Mouse (Mus musculus) limb, embryonic 13.5 days (tissue): ENCODE data around the gene Rtbdn. TPM values are rescaled to one million over a fixed set of nuclear protein-coding genes. Genes with fewer than 3 reads are reported as not detected.

Source experiments
- ATAC-seq: fragments of 200-750 bp; cut with Nextera tagmentation; 2 replicates; pipeline ENCODE4 v1.8.0; 2017; ENCODE audit warnings: low read depth, moderate number of reproducible peaks, moderate TSS enrichment; ENCODE audit not compliant: low FRiP score
- H3K27ac ChIP-seq: fragments of 300-500 bp; sonication (generic); 2 replicates; pipeline ENCODE4 v1.5.1; 2015; ENCODE audit warnings: inconsistent platforms, mild to moderate bottlenecking, moderate library complexity
- H3K27me3 ChIP-seq: fragments of 300-500 bp; sonication (generic); 2 replicates; pipeline ENCODE4 v1.6.1; 2015; ENCODE audit warnings: mild to moderate bottlenecking, inconsistent platforms
- H3K36me3 ChIP-seq: fragments of 300-500 bp; sonication (generic); 2 replicates; pipeline ENCODE4 v1.6.1; 2015; ENCODE audit warnings: inconsistent platforms, mild to moderate bottlenecking, moderate library complexity
- H3K4me1 ChIP-seq: fragments of 300-500 bp; sonication (generic); 2 replicates; pipeline ENCODE4 v1.6.1; 2015; ENCODE audit warnings: inconsistent platforms
- H3K4me2 ChIP-seq: fragments of 300-500 bp; sonication (generic); replicated peaks from 2 replicates; pipeline ENCODE4 v1.6.1; 2015; ENCODE audit warnings: inconsistent platforms, mild to moderate bottlenecking, moderate library complexity
- H3K4me3 ChIP-seq: fragments of 300-500 bp; sonication (generic); 2 replicates; pipeline ENCODE4 v1.5.1; 2015; ENCODE audit warnings: moderate library complexity, mild to moderate bottlenecking, inconsistent platforms
- H3K9ac ChIP-seq: fragments of 300-500 bp; sonication (generic); 2 replicates; pipeline ENCODE4 v1.6.1; 2015; ENCODE audit warnings: mild to moderate bottlenecking, inconsistent platforms
- H3K9me3 ChIP-seq: fragments of 300-500 bp; sonication (generic); 2 replicates; pipeline ENCODE4 v1.6.1; 2016; ENCODE audit warnings: inconsistent platforms
- WGBS: fragments of 180-500 bp; shearing (Covaris S2); methylation state at CpG from one replicate; pipeline ENCODE4 v1.1.7; 2015; 5-methylcytosine and 5-hydroxymethylcytosine counted together
- polyA plus RNA-seq: library from polyadenylated mRNA; unstranded; fragments of >200 nt; fragmentation: Nextera tagmentation; extraction: Ambion mirVana; gene quantifications from 2 replicates; pipeline ENCODE4 v1.2.1, GENCODE M21; 2015

Rtbdn gene
- polyA plus RNA-seq, 1 experiment from 2014 or later, result 0.47 TPM

DNA sequence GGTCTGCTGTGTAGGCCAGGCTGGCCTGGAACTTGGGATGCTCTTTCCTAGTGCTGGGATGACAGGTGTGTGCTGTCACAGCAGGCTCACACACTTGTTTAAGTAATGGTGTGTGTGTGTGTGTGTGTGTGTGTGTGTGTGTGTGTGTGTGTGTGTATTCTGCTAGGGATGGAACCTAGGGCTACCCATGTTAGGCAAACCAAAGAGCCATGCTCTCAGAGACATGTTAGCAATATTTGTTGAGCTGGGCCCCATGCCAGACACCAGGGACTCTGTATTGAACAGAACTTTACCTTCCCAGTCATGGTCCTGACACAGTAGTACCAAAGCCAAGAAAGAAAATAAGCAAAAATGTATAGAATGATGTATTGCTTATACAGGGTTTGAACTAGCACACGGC lies 19.3 kb upstream of the Rtbdn start:
- Histone ChIP-seq H3K9ac (no peak overlapping the region), H3K4me3 (no peak overlapping the region), H3K4me2 (no peak overlapping the region), H3K9me3 (no peaks in the 10 kb centered on the region), H3K27me3 (peaks cover 63% of the 10 kb centered on the region), H3K27ac (no peak overlapping the region), H3K4me1 (peaks cover 8% of the 10 kb centered on the region; the same call in 1 of the 2 replicates), H3K36me3 (no peaks in the 10 kb centered on the region)
- no peak for ATAC-seq
- WGBS, result 78% methylated on average over 1 of the region's 1 CpGs

DNA sequence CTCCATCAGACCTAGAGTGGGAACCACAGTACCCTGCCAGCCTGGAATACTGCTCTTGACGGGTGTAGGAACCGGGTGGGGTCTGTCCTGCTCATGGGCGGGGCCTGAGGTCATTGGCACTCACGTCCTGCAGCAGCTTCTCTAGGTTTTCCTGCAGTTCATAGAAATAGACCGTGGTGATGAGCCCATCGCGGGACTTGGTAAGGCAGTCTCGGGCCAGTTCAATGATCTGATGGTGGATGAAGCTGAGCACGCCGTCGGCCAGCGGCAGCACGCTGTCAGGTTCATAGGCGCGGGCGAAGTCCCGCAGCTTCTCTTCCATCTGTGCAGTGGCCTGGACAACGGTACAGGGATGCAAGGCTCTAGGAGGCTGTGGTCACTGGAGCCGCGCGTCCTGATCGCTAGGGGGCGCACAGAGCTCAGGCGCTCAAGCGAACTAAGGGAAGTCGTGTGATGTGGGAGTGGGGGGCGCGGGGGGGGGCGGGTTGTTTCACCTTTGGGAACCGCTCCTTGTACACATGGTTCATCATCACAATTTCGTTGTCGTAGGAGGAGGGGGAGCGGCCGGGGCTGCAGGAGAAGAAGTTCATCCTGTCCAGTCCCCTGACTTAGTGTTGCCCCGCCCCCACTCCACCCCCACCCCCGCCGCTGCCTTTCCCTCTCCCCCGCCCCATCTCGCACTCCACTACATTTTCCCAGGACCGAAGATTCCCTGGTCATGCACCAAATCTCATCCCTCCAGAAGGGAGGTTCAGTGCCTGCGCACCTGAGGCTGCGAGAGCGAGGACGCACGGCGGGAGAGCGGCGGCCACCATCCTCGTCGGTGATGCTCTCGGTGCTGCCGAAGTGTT lies 18.1 kb upstream of the Rtbdn start:
- Histone ChIP-seq H3K27me3 (peaks cover 67% of the 10 kb centered on the region), H3K9ac (peak overlapping the region; percentile 43), H3K4me3 (peak overlapping the region; percentile 43), H3K36me3 (no peaks in the 10 kb centered on the region), H3K4me1 (peaks cover 8% of the 10 kb centered on the region; the same call in 1 of the 2 replicates), H3K4me2 (peak overlapping the region; percentile 74), H3K9me3 (no peaks in the 10 kb centered on the region), H3K27ac (no peak overlapping the region)
- WGBS, result 2% methylated on average over 47 of the region's 52 CpGs
- peak; percentile 88 for ATAC-seq

GRCm38 (mm10) chr8:84930582-84930981 lies 16.2 kb upstream of the Rtbdn start:
- peaks cover 20% of the 10 kb centered on the region for H3K4me1 ChIP-seq
- no peaks in the 10 kb centered on the region for H3K36me3 ChIP-seq
- H3K4me2 ChIP-seq, result no peak overlapping the region
- H3K4me3 ChIP-seq, result no peak overlapping the region
- no peak for ATAC-seq
- H3K27me3 ChIP-seq, result peaks cover 74% of the 10 kb centered on the region
- no peak overlapping the region for H3K9ac ChIP-seq
- H3K27ac ChIP-seq, result no peak overlapping the region
- no peaks in the 10 kb centered on the region for H3K9me3 ChIP-seq
- WGBS, result 84% methylated on average over 13 of the region's 13 CpGs

DNA sequence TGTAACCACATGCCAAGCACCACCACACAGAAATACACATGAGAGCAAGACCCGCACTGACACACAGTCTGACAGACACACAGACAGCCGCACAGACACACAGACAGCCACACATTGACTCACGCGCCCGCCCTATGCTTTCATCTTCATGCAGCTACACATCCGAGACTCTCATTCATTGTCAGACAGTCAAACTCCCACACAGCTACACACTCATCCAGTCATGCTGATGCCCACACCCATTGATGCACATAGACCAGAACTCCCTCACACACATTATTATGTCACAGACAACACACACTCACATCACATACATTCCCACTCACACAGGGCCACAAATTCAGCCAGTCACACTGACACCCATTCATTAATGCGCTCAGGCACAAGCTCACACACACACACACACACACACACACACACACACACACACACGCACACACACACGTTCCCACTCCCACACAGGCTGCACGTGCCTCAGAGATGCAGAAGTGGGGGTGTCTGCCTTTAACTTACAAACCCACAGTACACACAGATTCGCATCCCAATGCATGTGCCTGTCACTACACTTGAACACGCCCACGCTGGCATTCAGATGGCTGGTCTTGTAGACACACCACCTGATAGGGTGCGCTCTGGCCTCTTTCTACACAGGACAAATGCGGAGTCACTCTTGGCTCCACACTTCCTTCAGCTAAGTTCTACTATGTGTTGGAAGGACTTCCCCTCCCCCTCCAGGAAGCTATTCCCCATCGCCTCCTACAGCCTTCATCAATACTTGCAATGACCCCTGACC lies 12.8 kb upstream of the Rtbdn start:
- 80% methylated on average over 16 of the region's 16 CpGs for WGBS
- no peaks in the 10 kb centered on the region for H3K9me3 ChIP-seq

GRCm38 (mm10) chr8:84934860-84935259 lies 11.9 kb upstream of the Rtbdn start:
- Histone ChIP-seq H3K9me3 (no peaks in the 10 kb centered on the region), H3K4me1 (peaks cover 21% of the 10 kb centered on the region), H3K27me3 (peaks cover 93% of the 10 kb centered on the region), H3K4me3 (peak overlapping the region; percentile 7; the same call in 1 of the 2 replicates), H3K9ac (no peak overlapping the region), H3K4me2 (peak overlapping the region; percentile 36), H3K27ac (no peak overlapping the region), H3K36me3 (no peaks in the 10 kb centered on the region)
- ATAC-seq, result peak; percentile 62; the same call in 1 of the 2 replicates
- WGBS, result 2% methylated on average over 15 of the region's 15 CpGs

More for the DNA sequence above, 12.8 kb upstream of the Rtbdn start:
- Histone ChIP-seq H3K4me1 (peaks cover 25% of the 10 kb centered on the region), H3K9ac (no peak overlapping the region), H3K36me3 (no peaks in the 10 kb centered on the region), H3K4me3 (no peak overlapping the region), H3K4me2 (no peak overlapping the region), H3K27ac (no peak overlapping the region), H3K27me3 (peaks cover 94% of the 10 kb centered on the region)
- ATAC-seq, result no peak

- H3K36me3 ChIP-seq, result no peaks in the 10 kb centered on the region
- WGBS, result 4% methylated on average over 14 of the region's 14 CpGs
- H3K27ac ChIP-seq, result no peak overlapping the region
- H3K4me3 ChIP-seq, result peak overlapping the region; percentile 7; the same call in 1 of the 2 replicates
- H3K27me3 ChIP-seq, result peaks cover 91% of the 10 kb centered on the region
- H3K4me1 ChIP-seq, result peaks cover 21% of the 10 kb centered on the region
- H3K9me3 ChIP-seq, result no peaks in the 10 kb centered on the region
- no peak overlapping the region for H3K9ac ChIP-seq
- peak overlapping the region; percentile 36; the same call in 1 of the 2 replicates for H3K4me2 ChIP-seq
- no peak for ATAC-seq
These were observed 11.3 kb upstream of the Rtbdn start for GRCm38 (mm10) chr8:84935489-84935888.

- H3K4me2 ChIP-seq, result peak overlapping the region; percentile 80
- H3K4me1 ChIP-seq, result peaks cover 21% of the 10 kb centered on the region
- peaks cover 91% of the 10 kb centered on the region for H3K27me3 ChIP-seq
- H3K9me3 ChIP-seq, result no peaks in the 10 kb centered on the region
- no peak for ATAC-seq
- 26% methylated on average over 23 of the region's 23 CpGs for WGBS
- peak overlapping the region; percentile 46 for H3K4me3 ChIP-seq
- H3K36me3 ChIP-seq, result no peaks in the 10 kb centered on the region
- peak overlapping the region; percentile 48; the same call in 1 of the 2 replicates for H3K9ac ChIP-seq
- H3K27ac ChIP-seq, result no peak overlapping the region
These were observed 10.5 kb upstream of the Rtbdn start for GRCm38 (mm10) chr8:84936041-84936961.

- ATAC-seq, result no peak
These were observed 9.7 kb upstream of the Rtbdn start, which contains the start of gene Mast1 for GRCm38 (mm10) chr8:84936962-84937546. Gene Mast1 (minus strand): TSS chr8:84937359.

DNA sequence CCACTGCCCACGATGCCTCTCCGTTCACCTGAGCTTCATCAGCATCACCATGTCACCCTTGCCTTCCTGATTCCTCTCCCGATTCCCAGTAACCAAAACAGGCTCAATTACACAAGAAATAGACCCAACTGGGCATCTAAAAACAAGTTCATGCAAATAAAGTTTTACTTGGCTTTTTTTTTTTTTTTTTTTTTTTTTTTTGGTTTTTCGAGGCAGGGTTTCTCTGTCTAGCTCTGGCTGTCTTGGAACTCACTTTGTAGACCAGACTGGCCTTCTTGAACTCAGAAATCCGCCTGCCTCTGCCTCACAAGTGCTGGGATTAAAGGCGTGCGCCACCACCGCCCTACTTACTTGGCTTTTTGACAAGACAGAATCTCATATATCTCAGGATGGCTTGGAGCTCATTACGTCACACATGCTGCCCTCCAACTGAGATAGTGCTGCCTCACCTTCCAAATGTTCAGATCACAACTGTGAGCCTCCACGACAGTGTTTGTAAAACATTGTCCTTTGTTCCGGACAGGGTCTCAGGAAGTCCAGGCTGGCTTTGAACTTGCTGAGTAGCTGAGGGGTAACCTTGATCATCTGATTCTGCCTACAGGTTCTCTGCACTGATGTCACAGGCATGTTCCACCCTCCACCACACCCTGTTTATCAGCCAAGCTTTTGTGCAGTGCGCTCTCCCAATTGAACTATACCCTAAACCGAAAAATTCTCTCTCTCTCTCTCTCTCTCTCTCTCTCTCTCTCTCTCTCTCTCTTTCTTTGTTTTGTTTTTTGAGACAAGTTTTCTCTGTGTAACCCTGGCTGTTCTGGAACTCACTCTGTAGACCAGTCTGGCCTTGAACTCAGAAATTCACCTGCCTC lies 8.9 kb upstream of the Rtbdn start:
- Histone ChIP-seq H3K9me3 (no peaks in the 10 kb centered on the region), H3K27me3 (peaks cover 86% of the 10 kb centered on the region), H3K4me2 (peak overlapping the region; percentile 80), H3K4me1 (peaks cover 21% of the 10 kb centered on the region), H3K4me3 (peak overlapping the region; percentile 46), H3K9ac (no peak overlapping the region), H3K27ac (no peak overlapping the region), H3K36me3 (no peaks in the 10 kb centered on the region)
- WGBS, result 65% methylated on average over 13 of the region's 13 CpGs
- no peak for ATAC-seq

More at GRCm38 (mm10) chr8:84936962-84937546, 9.7 kb upstream of the Rtbdn start, which contains the start of gene Mast1:
- Histone ChIP-seq H3K9ac (peak within 1 kb of the TSS; percentile 48; the same call in 1 of the 2 replicates), H3K4me2 (peak within 1 kb of the TSS; percentile 80), H3K4me1 (peaks cover 21% of the 10 kb centered on the region), H3K36me3 (no peaks in the 10 kb centered on the region), H3K4me3 (peak within 1 kb of the TSS; percentile 46), H3K9me3 (no peaks in the 10 kb centered on the region), H3K27me3 (peaks cover 89% of the 10 kb centered on the region), H3K27ac (no peak within 1 kb of the TSS)
- WGBS, result under 1% methylated on average over 49 of the region's 50 CpGs

GRCm38 (mm10) chr8:84943699-84944098 lies 3.1 kb upstream of the Rtbdn start:
- Histone ChIP-seq H3K9ac (no peak overlapping the region), H3K4me1 (peaks cover 15% of the 10 kb centered on the region), H3K4me2 (no peak overlapping the region), H3K4me3 (no peak overlapping the region), H3K9me3 (no peaks in the 10 kb centered on the region), H3K27me3 (peaks cover 88% of the 10 kb centered on the region), H3K36me3 (no peaks in the 10 kb centered on the region), H3K27ac (no peak overlapping the region)
- 20% methylated on average over 4 of the region's 4 CpGs for WGBS
- ATAC-seq, result no peak
